Mouse (Mus musculus): Measurements from ENCODE around the gene Tgtp1.
"Not testable (repeated sequence)": the region's sequence is repeated elsewhere in the genome, so short reads cannot be mapped to it uniquely, and the experiment has no call there.

The Tgtp1 gene

GRCm38 (mm10) chr11:48994018-48994417 is at the start of gene Tgtp1:
Gene Tgtp1 (minus strand): TSS chr11:48994172.
- DNase-seq (ENCODE audit: low read depth, low spot score), result not testable (repeated sequence)

GRCm38 (mm10) chr11:49012074-49012473 is 18.1 kb upstream of the Tgtp1 start:
- DNase-seq (ENCODE audit: low read depth, low spot score), result not testable (repeated sequence)

- DNase-seq (ENCODE audit: low read depth, low spot score), result not testable (repeated sequence)
Observed at GRCm38 (mm10) chr11:49006785-49007184, 12.8 kb upstream of the Tgtp1 start.

GRCm38 (mm10) chr11:49006317-49006716 is 12.3 kb upstream of the Tgtp1 start:
- DNase-seq (ENCODE audit: low read depth, low spot score), result not testable (repeated sequence)

GRCm38 (mm10) chr11:49000411-49000810 is 6.4 kb upstream of the Tgtp1 start:
- not testable (repeated sequence) for DNase-seq (ENCODE audit: low read depth, low spot score)

- DNase-seq (ENCODE audit: low read depth, low spot score), result not testable (repeated sequence)
Observed at GRCm38 (mm10) chr11:48993296-48993695, 676 bp downstream of the Tgtp1 start.

- peak; percentile 6 for DNase-seq (ENCODE audit: low read depth, low spot score)
Observed at GRCm38 (mm10) chr11:48991740-48992520, 2.0 kb downstream of the Tgtp1 start, which contains the start of gene Gm12185. Gene Gm12185 (minus strand): TSS chr11:48992226.

GRCm38 (mm10) chr11:48989981-48990380 is 4.0 kb downstream of the Tgtp1 start:
- DNase-seq (ENCODE audit: low read depth, low spot score), result not testable (repeated sequence)

- DNase-seq (ENCODE audit: low read depth, low spot score), result not testable (repeated sequence)
Observed at GRCm38 (mm10) chr11:48988219-48988618, 5.8 kb downstream of the Tgtp1 start.

GRCm38 (mm10) chr11:48982848-48983247 is 11.1 kb downstream of the Tgtp1 start:
- DNase-seq (ENCODE audit: low read depth, low spot score), result not testable (repeated sequence)

GRCm38 (mm10) chr11:48980052-48980451 is 13.9 kb downstream of the Tgtp1 start:
- not testable (repeated sequence) for DNase-seq (ENCODE audit: low read depth, low spot score)

- DNase-seq (ENCODE audit: low read depth, low spot score), result not testable (repeated sequence)
Observed at GRCm38 (mm10) chr11:48979251-48979650, 14.7 kb downstream of the Tgtp1 start, which contains the start of gene 9930111J21Rik1. Gene 9930111J21Rik1 (minus strand): TSS chr11:48979398.

- not testable (repeated sequence) for DNase-seq (ENCODE audit: low read depth, low spot score)
Observed at GRCm38 (mm10) chr11:48978240-48978939, 15.6 kb downstream of the Tgtp1 start, which contains the start of gene Olfr56. Gene Olfr56 (plus strand): TSS chr11:48978889.

GRCm38 (mm10) chr11:48974686-48975085 is 19.3 kb downstream of the Tgtp1 start:
- DNase-seq (ENCODE audit: low read depth, low spot score), result not testable (repeated sequence)

- not testable (repeated sequence) for DNase-seq (ENCODE audit: low read depth, low spot score)
Observed at GRCm38 (mm10) chr11:48946090-48946489, 47.9 kb downstream of the Tgtp1 start, which contains the start of gene Psme2b. Gene Psme2b (minus strand): TSS chr11:48946190.

GRCm38 (mm10) chr11:48939286-48939685 is 54.7 kb downstream of the Tgtp1 start:
- DNase-seq (ENCODE audit: low read depth, low spot score), result not testable (repeated sequence)
